Mouse (Mus musculus) liver, adult (tissue): ENCODE data around the gene Rtl10.

Experiments used
- GATA4 ChIP-seq: IDR thresholded peaks from 2 replicates; pipeline ENCODE4 v1.6.1; 2014; ENCODE audit warnings: mild to moderate bottlenecking, low read length; ENCODE audit not compliant: insufficient replicate concordance

Rtl10 gene

GRCm38 (mm10) chr16:18498558-18498990 is at the start of gene Rtl10, which contains the start of gene Gnb1l:
Gene Rtl10, plus strand, starts transcription at chr16:18498901.
Gene Gnb1l, plus strand, starts transcription at chr16:18498713.
- TF ChIP-seq GATA4, result no peak; the same call in 1 of the 2 replicates

- TF ChIP-seq GATA4, result no peak
Observed at GRCm38 (mm10) chr16:18449005-18449404, 49.7 kb upstream of the Rtl10 start.

GRCm38 (mm10) chr16:18451486-18452181 is 47.1 kb upstream of the Rtl10 start:
- TF ChIP-seq GATA4, result no peak

DNA sequence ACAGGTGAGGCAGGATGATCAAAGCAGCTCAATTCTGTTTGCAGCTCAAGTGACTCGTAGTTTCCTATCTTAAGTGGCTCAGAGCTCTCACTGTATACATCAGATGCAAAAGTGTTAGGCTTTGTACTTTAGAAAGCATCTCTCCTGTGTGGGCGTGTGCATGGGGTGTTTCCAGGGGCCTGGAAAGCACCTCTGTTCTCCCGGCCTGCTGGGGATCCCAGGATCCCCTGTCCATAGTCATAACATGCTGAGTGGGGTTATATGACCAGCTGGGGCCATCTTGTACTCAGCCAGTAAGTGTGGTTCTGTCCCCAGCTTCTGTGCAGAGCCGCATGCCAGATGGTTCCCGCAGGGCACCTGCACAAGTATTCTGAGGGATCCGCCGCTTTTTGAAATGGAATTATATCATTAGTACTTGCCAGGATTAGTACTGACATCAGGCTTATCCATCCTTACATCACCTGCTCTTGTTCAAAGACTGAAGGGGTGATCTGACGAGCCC is 46.3 kb upstream of the Rtl10 start:
- no peak for TF ChIP-seq GATA4

- TF ChIP-seq GATA4, result no peak
Observed at GRCm38 (mm10) chr16:18453846-18454245, 44.9 kb upstream of the Rtl10 start.

- TF ChIP-seq GATA4, result no peak
Observed at GRCm38 (mm10) chr16:18455407-18455806, 43.3 kb upstream of the Rtl10 start.

GRCm38 (mm10) chr16:18458661-18459060 is 40.0 kb upstream of the Rtl10 start:
- TF ChIP-seq GATA4, result no peak

DNA sequence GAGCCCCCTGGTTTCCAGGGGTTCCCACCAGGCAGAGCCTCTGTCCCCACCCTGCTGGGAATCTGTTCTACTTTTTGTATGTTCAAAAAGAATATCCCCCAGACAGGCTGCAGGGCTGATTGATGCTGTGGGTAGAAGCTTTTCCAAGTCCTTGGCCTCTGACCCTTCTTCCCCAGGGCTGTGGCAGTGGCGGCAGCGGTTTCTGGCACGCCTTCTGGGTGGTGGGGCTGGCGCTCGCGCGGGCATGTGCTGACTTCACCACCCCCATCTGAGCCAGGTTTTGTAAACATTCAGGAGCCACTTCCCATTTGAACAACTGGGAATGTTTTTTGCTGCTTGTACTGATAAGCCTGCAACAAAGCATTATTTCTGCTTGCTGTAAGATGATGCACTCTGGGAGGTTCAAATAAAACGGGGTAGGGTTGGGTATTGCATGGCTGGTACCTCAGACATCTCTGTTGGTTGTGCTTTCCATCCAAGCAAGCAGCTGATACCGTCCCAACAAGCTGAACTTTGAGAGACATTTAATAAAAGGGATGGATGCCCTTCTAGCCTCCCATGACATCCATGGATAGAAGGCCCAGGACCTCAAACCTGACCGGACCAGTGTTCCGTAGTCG is 39.3 kb upstream of the Rtl10 start:
- TF ChIP-seq GATA4, result no peak

DNA sequence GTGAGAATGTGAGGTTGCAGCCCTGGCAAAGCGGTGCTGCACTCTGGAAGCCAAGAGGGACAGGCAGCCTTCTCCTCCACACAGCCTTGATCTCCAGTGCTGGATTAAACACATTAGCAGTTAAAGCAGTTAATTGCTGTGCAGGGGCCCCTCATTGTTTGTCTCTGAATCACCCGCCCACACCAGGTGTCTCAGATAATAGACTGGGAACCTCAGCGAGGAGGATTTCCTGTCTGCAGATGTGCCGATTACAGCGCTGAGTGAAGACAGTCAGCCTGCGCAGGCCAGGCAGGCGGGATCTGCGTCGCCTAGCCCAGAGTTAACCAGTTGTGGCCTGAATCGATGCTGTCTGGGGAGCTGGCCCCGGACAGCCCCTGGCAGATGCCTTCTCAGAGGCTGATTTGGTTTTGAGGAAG is 38.7 kb upstream of the Rtl10 start:
- no peak for TF ChIP-seq GATA4

DNA sequence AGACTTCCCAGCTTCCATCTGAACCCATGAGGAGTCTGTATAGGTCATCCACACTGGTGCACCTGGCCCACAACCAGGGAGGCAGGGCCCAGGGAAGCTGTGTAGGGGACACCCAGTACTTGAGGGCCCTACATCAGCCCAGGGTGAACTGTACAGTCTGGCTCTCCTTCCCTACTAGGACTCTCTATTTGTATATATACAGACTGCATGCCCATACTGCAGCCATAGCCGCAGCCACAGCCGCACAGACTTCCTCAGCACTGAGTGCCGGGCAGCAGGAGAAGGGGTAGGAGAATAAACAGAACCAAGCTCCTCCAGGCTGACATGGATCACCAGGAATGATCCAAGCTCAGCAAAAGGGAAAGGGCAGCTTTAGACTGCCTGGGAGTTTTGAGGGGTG is 37.9 kb upstream of the Rtl10 start:
- no peak for TF ChIP-seq GATA4

DNA sequence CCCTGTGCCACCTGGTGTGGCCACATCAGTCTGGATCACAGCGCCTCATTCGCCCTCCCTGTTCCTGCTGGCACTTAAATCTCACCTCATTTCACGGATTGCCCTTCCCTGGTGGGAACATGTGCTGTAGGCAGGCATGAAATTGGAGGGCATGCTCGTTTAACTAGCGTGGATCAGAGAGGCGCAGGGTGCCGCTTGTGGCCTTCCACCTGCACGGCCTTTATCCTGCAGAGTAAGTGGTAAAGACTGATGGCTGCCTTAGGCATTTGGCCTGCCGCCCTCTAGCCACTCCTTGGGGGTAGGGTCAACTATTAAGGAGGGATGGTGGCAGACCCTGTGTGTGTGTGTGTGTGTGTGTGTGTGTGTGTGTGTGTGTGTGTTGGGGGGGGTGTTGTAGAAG is 36.7 kb upstream of the Rtl10 start:
- TF ChIP-seq GATA4, result no peak

DNA sequence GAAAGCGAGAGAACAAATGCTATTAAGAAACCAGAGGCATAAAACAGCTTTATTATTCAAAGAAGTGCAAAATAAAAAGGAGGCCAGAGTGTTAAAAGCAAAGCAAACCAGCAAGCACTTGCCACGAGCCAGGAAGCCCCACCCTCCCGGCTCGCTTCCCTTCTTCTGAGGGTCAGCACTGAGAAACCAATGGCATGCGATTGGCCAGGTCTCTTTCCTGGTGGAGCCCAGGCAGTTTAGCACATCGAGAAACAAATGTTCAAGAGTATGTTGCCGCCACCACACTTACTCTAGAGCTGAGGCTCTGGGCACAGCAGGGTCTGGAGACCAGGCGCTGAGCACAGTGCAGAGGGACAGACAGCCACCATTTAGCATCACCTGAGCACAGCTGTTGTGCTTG is 36.1 kb upstream of the Rtl10 start:
- TF ChIP-seq GATA4, result no peak

GRCm38 (mm10) chr16:18464271-18464670 is 34.4 kb upstream of the Rtl10 start:
- no peak for TF ChIP-seq GATA4

DNA sequence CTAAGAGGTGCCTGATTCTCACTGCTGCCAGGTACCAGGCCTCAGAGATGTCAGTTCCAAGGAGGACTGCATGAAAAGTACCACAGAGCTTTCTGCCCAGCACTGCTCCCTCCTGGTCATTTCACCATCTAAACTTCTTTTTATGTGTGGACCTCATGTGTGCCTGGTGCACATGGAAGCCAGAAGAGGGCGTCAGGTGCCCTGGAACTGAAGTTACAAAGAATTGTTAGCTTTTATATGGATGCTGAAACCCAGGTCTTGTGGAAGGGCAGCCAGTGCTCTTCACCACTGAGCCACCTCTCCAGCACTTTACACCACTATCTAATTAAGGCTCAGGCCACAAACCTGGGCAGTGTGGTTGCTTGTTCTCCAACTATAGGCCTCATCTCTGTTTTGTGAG is 27.9 kb upstream of the Rtl10 start:
- TF ChIP-seq GATA4, result no peak

DNA sequence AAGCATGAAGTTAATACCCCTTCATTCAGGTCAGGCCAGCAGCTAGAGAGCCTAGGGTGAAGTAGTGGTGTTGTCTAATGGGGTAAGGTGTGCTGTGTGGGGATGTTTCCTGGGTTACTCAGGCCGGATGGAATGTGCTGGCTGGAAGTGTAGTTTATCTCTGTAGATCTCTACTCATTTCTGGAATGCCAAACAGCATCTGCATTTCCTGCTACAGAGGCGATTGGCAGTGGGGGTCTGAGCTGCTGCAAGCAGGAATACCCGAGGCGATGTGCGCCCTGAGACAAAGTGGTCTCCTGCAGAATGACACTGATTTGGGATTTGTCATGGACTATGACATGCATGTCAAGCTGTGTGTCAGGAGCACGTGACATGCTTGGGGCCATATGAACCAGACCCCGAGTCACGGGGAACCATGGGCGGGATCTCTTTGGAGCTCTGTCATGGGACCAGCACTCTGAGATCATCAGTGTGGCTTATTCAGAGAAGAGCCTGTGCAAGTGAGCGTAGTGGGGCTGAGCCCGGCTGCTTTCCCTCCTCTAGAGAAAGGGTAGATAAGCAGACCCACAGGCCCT is 27.2 kb upstream of the Rtl10 start:
- TF ChIP-seq GATA4, result no peak

GRCm38 (mm10) chr16:18471976-18472375 is 26.7 kb upstream of the Rtl10 start:
- no peak for TF ChIP-seq GATA4
